Mouse (Mus musculus) hindbrain, embryonic 10.5 days (tissue): ENCODE results near the gene Zfp141. TPM values are rescaled to one million over a fixed set of nuclear protein-coding genes. Genes with fewer than 3 reads are reported as not detected.

Experiments used
- polyA plus RNA-seq: library from polyadenylated mRNA; unstranded; fragments of >200 nt; fragmentation: Nextera tagmentation; extraction: Ambion mirVana; gene quantifications from 2 replicates; pipeline ENCODE4 v1.2.1, GENCODE M21; 2016

The Zfp141 gene
- polyA plus RNA-seq, 1 experiment from 2014 or later, result 11.0 TPM

Other genes with a start within 250 kb of the Zfp141 start
- gene Vmn2r61, start 245.7 kb downstream of the Zfp141 start, polyA plus RNA-seq, result not detected in 2 replicates
- not detected in 2 replicates for gene 4933421I07Rik, start 57.6 kb downstream of the Zfp141 start, polyA plus RNA-seq
- not detected in 2 replicates for gene Gm21028, start 72.8 kb upstream of the Zfp141 start, polyA plus RNA-seq
- 0.56 and 1.5 TPM in 2 replicates for gene Zfp977, start 86.8 kb upstream of the Zfp141 start, polyA plus RNA-seq
- 1.6 and 2.6 TPM in 2 replicates for gene Zfp976, start 136.8 kb upstream of the Zfp141 start, polyA plus RNA-seq
- 4.6 and 8.5 TPM in 2 replicates for gene Zfp975, start 187.0 kb upstream of the Zfp141 start, polyA plus RNA-seq
- not detected in 2 replicates for gene Gm17067, start 221.3 kb upstream of the Zfp141 start, polyA plus RNA-seq